Mouse (Mus musculus): ENCODE results near the gene Cacnb4.

- TF ChIP-seq CTCF (IDR thresholded peaks at IDR 0.05; ENCODE audit: insufficient read depth, low read length) = no peak
- TF ChIP-seq POLR2A (IDR thresholded peaks at IDR 0.05; ENCODE audit: borderline replicate concordance, extremely low read depth, low read depth, low read length) = no peak
Observed at GRCm38 (mm10) chr2:52477550-52477907, 199.1 kb downstream of the Cacnb4 start.
